Mouse (Mus musculus): ENCODE measurements around the gene Pigl.

DNA sequence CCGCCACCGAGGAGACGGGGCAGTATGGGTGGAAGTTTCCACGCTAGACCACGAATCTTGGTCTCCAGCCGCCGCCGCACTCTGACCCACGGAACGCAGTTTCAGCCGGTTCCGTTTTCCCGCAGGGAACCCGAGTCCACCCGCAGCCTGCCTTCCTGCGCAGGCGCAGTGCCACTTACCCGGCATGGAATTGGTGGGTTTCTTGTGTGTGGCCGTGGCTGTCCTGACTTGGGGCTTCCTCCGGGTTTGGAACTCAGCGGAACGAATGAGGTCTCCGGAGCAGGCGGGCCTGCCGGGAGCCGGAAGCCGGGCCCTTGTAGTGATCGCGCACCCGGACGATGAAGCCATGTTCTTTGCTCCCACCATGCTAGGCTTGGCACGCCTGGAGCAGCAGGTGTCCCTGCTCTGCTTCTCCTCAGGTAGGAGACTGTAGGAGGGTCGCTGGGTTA is at the start of gene Pigl, which contains the start of gene Ncor1:
- TF ChIP-seq CTCF (IDR thresholded peaks at IDR 0.05; ENCODE audit: low read depth) = no peak
- no peak for TF ChIP-seq EP300 (optimal IDR thresholded peaks at IDR 0.05)
